Mouse (Mus musculus): ENCODE data around the gene Cachd1.

Cachd1 gene

GRCm38 (mm10) chr4:101071570-101071969, 295.1 kb downstream of the Cachd1 start:
- DNase-seq = no peak

GRCm38 (mm10) chr4:101076425-101076824, 299.9 kb downstream of the Cachd1 start:
- peak in 1 of 2 experiments; percentile 37 for DNase-seq
